Mouse (Mus musculus) cerebellum, postnatal 36 days (tissue): Measurements from ENCODE around the gene Tmem87b.

Experiments
- DNase-seq, 2 experiments: peaks; one replicate each; pipeline ENCODE4 v3.0.0; 2021 to 2022; ENCODE audit warnings: mixed read lengths in 2 of 2

The Tmem87b gene

DNA sequence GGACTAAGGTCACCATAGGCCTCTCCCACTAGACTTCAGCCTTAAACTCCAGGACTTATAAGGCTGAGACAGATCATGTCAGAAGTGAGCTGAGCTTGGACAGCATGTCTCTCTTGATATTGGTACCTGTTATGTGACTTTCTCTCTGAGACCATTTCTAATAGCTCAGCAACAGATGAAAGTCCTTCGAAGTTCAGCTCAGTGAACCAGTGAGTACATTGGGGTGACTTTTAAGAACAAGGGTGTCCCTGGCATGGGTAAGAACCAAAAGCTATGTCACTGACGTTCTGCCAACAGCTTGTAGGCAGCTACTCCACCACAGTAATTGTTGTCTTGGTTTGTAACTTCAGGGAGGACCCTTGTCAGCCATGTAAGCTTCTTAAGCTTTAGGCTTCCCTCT, 2.7 kb downstream of the Tmem87b start:
- DNase-seq: no peak

DNA sequence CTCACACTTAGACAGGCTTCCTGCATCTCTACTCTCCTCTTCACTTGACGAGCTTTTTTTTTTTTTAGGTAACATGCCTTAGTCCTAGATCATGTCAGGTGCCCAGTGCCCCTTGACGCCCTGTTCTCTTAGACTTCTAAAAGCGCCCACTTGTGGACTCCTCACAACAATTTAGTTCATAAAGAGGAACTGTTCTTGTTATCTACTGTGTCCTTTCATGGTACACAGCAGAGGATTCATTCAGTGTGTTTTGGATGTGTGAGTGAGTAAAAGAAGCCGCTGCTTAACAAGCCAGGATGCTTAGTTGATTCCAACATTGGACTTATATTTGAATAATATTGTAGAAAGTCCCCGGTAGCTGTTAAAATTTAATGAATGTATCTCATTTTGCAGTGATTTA, 6.0 kb downstream of the Tmem87b start:
- DNase-seq: no peak

DNA sequence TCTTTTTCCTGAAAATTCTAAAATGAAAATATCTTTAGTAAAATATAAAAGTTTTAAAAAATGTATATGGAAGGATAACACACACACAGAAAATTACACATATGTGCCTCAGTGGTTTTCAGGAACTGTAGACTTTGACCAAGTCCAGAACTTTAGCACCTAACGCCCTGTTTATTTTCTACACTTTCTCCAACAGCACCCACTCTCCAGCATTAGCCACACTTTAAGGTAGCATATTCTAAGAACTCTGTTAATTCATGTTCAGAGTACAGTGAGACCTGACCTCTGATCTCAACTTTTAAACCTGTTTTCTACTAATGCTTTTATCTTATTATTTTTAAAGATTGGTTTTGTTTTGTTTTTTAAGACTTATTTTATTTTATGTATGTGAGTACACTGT, 9.9 kb downstream of the Tmem87b start:
- no peak for DNase-seq

- DNase-seq: no peak
Measured at GRCm38 (mm10) chr2:128832611-128833010, 14.7 kb downstream of the Tmem87b start.

DNA sequence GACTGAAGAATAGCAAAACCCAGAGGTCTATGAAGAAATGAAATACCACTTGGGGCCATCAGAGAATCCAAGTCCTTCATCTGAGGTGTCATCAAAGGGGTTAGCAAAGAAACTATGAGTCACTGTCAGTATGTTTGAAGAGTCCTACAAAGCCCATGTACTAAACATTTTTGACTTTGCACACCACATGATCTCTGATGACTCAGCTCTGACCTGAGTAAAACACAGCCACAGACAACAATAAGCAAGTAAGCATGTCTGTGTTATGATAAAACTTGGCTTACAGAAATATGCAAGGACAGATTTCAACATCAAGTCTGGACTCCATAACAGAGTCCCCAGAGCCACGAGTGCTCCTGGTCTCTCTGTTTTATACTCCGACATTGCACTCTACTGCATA, 15.1 kb downstream of the Tmem87b start:
- no peak for DNase-seq

DNA sequence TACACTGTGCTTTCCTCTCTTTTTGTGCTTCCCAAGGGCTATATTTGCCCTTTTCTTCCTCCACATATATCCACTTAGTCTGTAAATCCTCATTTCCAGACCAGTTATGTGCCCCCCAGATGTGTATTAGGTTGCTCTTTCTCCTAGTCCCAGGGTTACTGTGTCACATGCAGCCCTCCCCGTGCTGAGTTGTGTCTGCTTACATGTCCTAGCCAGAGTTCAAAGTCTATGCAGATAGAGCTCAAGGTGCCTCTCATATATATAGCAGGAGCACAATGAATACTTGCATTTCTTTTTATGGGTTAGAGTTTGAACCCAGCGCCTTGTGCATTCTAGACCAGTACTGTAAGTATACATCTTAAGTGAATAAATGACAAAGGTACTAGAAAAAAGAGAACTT, 15.5 kb downstream of the Tmem87b start:
- no peak for DNase-seq

- no peak for DNase-seq
Measured at GRCm38 (mm10) chr2:128837531-128837930, 19.6 kb downstream of the Tmem87b start.

- no peak for DNase-seq
Measured at GRCm38 (mm10) chr2:128838611-128839010, 20.7 kb downstream of the Tmem87b start.

DNA sequence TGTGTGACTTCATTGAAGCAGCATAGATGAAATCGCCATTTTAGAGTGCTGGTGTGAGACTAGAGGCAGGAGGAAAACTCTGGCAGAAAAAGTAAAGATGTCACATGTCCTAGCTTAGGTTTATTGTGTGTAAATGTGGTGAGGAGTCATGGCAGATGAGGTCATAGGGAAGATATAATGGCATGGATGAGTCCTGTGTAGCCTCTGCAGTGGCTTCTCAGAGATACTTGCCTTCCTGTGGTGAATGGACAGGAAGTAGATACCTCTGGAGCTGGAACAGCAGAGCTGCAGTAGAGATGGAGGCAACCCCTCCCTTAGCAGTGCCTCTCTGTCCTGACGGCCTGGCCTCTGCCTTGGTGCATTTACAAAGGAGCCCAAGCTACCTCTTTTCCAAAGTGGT, 21.6 kb downstream of the Tmem87b start:
- no peak for DNase-seq

- DNase-seq: no peak
Measured at GRCm38 (mm10) chr2:128842437-128842836, 24.5 kb downstream of the Tmem87b start.

DNA sequence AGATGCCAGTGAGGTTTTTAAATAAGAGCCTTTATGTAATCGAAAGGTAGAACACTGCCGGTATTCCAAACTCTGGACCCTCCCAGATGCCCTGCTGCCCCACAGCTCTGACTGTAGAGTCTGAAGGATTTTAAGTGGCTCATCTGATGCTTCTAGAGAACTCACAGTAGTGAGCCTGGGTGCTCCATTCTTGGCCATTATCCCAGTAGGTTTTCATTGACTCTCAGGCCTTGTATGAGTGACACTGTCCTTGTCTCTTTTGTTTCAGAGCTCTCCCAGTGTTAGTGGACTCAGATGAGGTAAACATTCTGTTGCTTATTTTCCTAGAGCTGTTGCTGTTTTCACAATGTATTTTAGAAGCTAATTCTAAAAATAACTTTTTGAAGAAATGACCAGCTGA, 32.1 kb downstream of the Tmem87b start:
- no peak for DNase-seq

- DNase-seq: no peak
Measured at GRCm38 (mm10) chr2:128856673-128857072, 38.8 kb downstream of the Tmem87b start.

DNA sequence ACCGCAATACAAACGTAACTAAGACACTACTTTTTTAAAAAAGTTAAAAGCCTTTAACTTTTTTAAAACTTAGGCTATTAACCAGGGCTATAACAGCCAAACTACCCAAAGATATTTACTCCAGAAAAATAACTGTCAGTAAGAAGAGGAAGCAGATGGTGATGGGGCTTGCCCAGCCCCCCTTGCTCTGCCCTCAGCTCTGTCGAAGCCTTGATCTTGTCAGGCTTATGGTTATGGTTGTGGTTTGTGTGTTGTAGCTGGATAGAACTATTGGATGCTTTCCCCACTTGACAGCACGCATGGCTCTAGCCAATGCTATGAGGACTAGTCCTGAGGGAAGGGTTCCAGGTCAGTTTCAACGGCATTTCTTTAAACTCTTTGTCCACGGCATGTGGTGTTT, 41.0 kb downstream of the Tmem87b start:
- DNase-seq: no peak

GRCm38 (mm10) chr2:128859861-128860260, 41.9 kb downstream of the Tmem87b start:
- no peak for DNase-seq

GRCm38 (mm10) chr2:128862636-128863035, 44.7 kb downstream of the Tmem87b start, which contains the start of gene Fbln7:
Gene Fbln7 (plus strand): TSS chr2:128862981.
- DNase-seq: no peak

- DNase-seq: peak; percentile 50 to 54
Measured at GRCm38 (mm10) chr2:128863777-128864331, 45.9 kb downstream of the Tmem87b start.

GRCm38 (mm10) chr2:128865061-128865460, 47.1 kb downstream of the Tmem87b start:
- DNase-seq: no peak

DNA sequence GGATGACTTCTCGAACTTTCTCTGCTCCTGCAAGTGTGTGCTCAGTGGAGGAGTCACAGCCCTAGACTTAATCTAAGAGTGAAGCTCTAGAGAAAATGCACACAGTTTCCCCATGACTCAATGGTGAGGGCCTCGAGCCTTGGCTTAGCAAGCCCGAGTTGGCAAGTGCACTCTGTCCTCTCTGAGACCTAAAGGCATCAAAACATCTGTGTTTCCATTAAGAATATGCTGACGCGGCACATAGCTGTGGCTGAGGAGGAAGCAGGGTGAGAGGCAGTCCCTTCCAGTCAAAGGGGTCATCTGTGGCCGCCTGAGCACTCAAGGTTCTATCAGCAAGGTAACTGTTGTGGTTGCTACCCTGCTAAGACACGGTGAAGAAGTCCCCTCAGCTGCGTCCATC, 53.7 kb downstream of the Tmem87b start:
- DNase-seq: no peak

DNA sequence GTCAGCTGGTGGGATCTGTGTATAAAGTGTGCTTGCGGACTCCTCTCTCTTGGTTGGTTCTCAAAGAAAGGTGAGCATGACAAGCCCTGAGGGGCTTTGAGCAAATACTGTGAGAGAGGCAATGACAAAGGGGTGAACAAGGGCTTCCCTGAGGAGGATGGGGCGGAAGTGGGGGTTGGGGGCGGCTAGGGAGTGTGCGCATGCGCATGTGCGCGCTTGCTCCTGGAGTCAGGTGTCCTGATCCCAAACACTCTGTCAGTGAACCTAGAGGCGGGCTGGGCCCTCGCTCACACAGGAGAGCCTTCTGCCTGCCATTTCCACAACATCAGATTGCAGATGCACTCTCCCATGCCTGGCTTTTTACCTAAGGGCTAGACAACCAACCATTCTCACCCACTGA, 54.3 kb downstream of the Tmem87b start:
- no peak for DNase-seq

- DNase-seq: no peak
Measured at GRCm38 (mm10) chr2:128875526-128875925, 57.6 kb downstream of the Tmem87b start.

GRCm38 (mm10) chr2:128881236-128881635, 63.3 kb downstream of the Tmem87b start:
- no peak for DNase-seq

DNA sequence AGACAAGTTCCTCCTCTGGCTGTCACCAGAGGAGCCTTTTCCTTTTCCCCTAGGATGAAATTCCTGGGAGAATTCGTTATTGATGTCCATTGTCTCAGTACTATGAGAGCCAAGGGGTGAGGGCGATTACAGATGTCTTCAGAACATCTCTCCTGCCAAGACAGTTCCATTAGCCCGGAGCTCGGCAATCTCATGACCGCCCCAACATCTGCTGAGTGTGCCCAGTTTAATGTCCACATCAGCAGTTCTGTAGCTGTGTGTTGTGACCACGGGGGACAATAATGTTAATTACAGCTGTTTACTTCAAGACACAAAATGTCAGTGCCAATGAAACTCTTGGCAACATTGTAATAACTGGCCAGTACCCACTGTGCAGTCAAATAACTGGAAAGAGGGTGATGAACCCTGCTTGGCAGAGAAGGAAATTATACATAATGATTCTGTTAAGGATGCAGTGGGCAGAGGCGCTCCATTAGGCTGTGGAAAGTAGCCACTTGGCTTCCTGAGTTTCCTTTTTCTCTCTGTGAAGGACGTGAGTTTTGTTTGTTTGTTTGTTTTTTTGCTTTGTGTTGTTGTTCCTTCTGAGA, 67.4 kb downstream of the Tmem87b start:
- DNase-seq: no peak

GRCm38 (mm10) chr2:128887866-128888550, 70.1 kb downstream of the Tmem87b start:
- no peak for DNase-seq

DNA sequence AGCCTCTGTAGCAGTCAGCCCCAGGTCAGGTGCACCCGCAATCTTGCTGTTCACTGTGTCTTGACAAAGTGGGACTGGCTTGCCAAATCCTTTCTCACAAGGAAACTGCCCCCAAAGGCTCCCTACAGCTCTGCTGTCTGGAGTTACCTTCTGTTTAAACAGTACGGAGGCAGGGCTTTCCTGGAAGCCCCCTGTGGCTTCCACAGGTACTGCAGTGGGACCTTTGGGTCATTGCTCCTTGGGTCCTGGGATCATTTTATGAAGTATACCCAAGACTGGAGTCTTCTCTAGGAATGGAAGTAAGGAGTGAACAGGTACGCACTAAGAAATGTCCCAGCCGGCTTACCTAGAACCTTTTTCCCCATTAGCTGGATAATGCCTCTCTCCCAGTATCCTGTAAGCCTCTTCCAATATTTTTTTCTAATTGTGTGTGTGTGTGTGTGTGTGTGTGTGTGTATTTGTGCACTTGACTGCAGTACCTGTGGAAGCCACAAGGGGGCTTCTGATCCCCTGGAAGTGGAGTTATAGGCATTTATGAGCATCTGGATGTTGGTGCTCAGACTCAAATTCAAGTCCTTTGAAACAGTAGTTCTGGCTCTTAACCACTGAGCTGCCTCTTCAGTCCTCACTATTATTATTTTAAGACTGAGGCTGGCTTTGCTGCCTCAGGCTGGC, 72.9 kb downstream of the Tmem87b start:
- no peak for DNase-seq
